Mouse (Mus musculus) hindbrain, embryonic 15.5 days (tissue): ENCODE measurements around the gene Gm47985. TPM values are rescaled to one million over a fixed set of nuclear protein-coding genes. Genes with fewer than 3 reads are reported as not detected.
"Not testable (repeated sequence)": the region's sequence is repeated elsewhere in the genome, so short reads cannot be mapped to it uniquely, and the experiment has no call there.

Source experiments
- ATAC-seq: fragments of 200-750 bp; cut with Nextera tagmentation; 2 replicates; pipeline ENCODE4 v1.8.0; 2017; ENCODE audit warnings: low read depth, moderate number of reproducible peaks, moderate TSS enrichment; ENCODE audit not compliant: low FRiP score
- H3K27ac ChIP-seq: fragments of 300-500 bp; sonication (generic); replicated peaks from 2 replicates; pipeline ENCODE4 v1.5.1; 2015; ENCODE audit warnings: mild to moderate bottlenecking, inconsistent platforms
- H3K27me3 ChIP-seq: fragments of 300-500 bp; sonication (generic); 2 replicates; pipeline ENCODE4 v1.6.1; 2015; ENCODE audit warnings: control low read depth, inconsistent platforms
- H3K36me3 ChIP-seq: fragments of 300-500 bp; sonication (generic); 2 replicates; pipeline ENCODE4 v1.6.1; 2015; ENCODE audit warnings: control low read depth, inconsistent platforms
- H3K4me1 ChIP-seq: fragments of 300-500 bp; sonication (generic); replicated peaks from 2 replicates; pipeline ENCODE4 v1.6.1; 2015; ENCODE audit warnings: control low read depth, inconsistent platforms
- H3K4me2 ChIP-seq: fragments of 300-500 bp; sonication (generic); 2 replicates; pipeline ENCODE4 v1.6.1; 2015; ENCODE audit warnings: moderate library complexity, mild to moderate bottlenecking, inconsistent platforms
- H3K4me3 ChIP-seq: fragments of 300-500 bp; sonication (generic); 2 replicates; pipeline ENCODE4 v1.5.1; 2015; ENCODE audit warnings: mild to moderate bottlenecking, inconsistent platforms
- H3K9ac ChIP-seq: fragments of 300-500 bp; sonication (generic); 2 replicates; pipeline ENCODE4 v1.6.1; 2015; ENCODE audit warnings: inconsistent platforms
- H3K9me3 ChIP-seq: fragments of 300-500 bp; sonication (generic); 2 replicates; pipeline ENCODE4 v1.6.1; 2016; ENCODE audit warnings: control low read depth, inconsistent platforms
- WGBS: fragments of 180-500 bp; shearing (Covaris S2); methylation state at CpG from one replicate; pipeline ENCODE4 v1.1.7; 2015; 5-methylcytosine and 5-hydroxymethylcytosine counted together
- polyA plus RNA-seq: library from polyadenylated mRNA; unstranded; fragments of >200 nt; fragmentation: Nextera tagmentation; extraction: Ambion mirVana; gene quantifications from 2 replicates; pipeline ENCODE4 v1.2.1, GENCODE M21; 2015

The Gm47985 gene
- polyA plus RNA-seq, 1 experiment from 2014 or later, result not detected

DNA sequence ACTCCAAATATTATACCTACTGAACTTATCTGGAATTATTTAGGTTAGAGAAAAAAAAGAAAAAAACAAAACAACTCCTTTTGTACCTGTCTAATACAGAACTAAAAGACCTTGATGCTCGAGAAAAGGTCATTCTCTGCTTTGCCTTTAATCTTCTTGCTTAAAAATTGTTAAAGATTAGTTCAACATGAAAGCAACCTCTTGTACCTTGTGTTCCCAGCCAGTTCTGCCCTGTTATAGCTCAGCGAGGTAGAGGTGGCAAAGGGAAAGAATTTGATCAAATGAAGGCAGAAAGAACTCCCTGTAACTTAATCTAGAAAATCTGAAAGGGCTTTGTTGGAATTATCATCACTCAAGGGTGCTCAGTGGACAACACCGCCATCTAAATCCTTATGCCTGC lies 3.8 kb downstream of the Gm47985 start:
- H3K27me3 ChIP-seq, H3K27ac ChIP-seq, H3K9me3 ChIP-seq, H3K9ac ChIP-seq, H3K4me2 ChIP-seq, H3K4me3 ChIP-seq, ATAC-seq, H3K36me3 ChIP-seq, H3K4me1 ChIP-seq: not testable (repeated sequence)
- WGBS, result 86% methylated on average over 3 of the region's 3 CpGs

DNA sequence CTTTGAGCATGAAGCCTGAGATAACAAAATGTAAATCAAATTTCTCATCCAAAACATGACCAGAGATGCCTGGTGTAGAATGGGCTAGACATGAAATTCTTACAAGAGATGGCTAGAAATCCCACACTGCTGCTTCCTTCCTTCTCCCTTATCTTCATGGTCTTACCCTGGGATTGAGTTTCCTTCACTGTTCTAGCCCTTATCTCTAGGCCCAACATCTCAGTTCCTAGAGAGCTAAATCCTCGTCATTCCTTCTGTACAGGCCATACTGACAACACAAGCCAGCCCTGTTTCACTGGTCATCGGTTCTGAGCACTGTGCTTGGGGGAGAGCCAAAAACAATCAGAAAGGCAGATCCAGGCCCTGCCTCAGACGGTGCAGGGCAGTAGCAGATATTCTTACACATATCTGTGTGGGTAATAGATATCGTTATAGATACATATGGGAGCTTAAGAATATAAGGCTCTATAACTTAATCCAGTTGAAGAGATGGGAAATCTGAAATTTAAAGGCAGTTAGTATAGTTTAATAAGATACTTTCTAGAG lies 4.6 kb downstream of the Gm47985 start:
- H3K4me3 ChIP-seq, ATAC-seq, H3K4me2 ChIP-seq, H3K9ac ChIP-seq, H3K9me3 ChIP-seq, H3K36me3 ChIP-seq, H3K27ac ChIP-seq, H3K4me1 ChIP-seq, H3K27me3 ChIP-seq: not testable (repeated sequence)
- 88% methylated on average over 4 of the region's 4 CpGs for WGBS

DNA sequence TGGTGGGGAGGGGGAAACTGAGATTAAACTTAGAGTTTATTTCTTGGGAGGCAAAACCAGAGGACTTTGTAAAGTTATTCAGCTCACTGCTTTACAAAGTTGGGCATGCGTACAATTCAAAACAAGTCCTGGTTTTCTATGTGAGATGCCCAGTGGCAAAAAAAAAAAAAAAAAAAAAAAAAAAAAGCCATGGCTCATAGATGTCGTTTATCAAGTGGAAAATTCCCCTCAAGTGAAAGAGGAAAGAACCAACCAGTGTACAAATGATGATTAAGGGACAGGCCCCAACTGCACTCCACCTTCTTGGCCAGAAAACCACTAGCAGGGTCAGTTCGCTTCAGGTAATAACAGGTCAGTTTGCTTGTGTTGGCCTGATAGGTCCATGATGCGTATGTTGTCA lies 6.1 kb downstream of the Gm47985 start:
- Histone ChIP-seq H3K4me1 (no peaks in the 10 kb centered on the region), H3K9ac (no peak overlapping the region), H3K9me3 (no peaks in the 10 kb centered on the region), H3K4me2 (no peak overlapping the region), H3K27ac (no peak overlapping the region), H3K36me3 (no peaks in the 10 kb centered on the region), H3K4me3 (no peak overlapping the region), H3K27me3 (no peaks in the 10 kb centered on the region)
- no peak for ATAC-seq
- WGBS, result 89% methylated on average over 4 of the region's 4 CpGs

DNA sequence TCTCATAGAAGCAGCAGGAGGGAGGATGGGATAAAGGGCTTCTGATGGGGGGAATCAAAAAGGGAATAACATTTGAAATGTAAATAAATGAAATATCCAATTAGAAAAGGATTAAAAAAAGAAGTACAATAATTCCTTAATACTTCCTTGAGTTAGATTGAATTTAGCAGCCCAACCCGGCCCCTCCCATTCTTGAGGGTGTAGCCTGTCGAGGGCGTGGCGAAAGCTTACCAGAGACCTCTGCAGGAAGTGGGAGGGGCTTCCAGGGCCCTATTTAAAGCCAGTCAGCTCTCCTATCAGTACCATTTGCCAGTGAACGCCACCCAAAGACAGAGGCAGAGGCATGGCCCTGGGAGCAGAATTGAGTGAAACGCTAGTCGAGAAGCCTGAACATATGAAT lies 9.7 kb downstream of the Gm47985 start, which contains the start of gene Gm8947:
TSS of gene Gm8947 (plus strand) at position 302 of the 400 bp plus-strand sequence.
- not testable (repeated sequence) for H3K4me2 ChIP-seq, H3K9ac ChIP-seq, ATAC-seq, H3K9me3 ChIP-seq, H3K36me3 ChIP-seq, H3K27me3 ChIP-seq, H3K4me1 ChIP-seq, H3K4me3 ChIP-seq, H3K27ac ChIP-seq
- WGBS, result 83% methylated on average over 1 of the region's 7 CpGs

DNA sequence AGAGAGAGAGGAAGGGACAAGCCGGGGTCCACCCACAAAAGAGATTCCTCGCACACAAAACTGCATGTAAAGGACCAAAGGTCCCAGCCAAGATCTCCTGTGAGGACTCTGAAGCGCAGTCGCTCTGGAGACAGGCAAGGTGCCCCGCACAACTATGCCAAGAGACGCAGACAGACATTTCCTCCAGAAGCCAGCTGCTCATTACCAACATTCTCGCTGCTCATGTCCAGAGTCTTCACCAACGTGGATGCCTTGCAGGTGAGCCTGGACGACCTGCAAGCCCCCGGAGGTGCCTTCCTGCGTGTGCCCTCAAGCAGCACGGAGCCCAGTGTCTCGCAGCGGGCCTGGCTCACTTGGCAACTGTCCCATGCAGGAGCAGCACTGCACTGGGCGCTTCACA lies 10.4 kb downstream of the Gm47985 start:
- H3K4me1 ChIP-seq, H3K36me3 ChIP-seq, H3K27ac ChIP-seq, H3K9me3 ChIP-seq, H3K4me3 ChIP-seq, H3K4me2 ChIP-seq, ATAC-seq, H3K27me3 ChIP-seq, H3K9ac ChIP-seq: not testable (repeated sequence)
- 94% methylated on average over 15 of the region's 15 CpGs for WGBS

DNA sequence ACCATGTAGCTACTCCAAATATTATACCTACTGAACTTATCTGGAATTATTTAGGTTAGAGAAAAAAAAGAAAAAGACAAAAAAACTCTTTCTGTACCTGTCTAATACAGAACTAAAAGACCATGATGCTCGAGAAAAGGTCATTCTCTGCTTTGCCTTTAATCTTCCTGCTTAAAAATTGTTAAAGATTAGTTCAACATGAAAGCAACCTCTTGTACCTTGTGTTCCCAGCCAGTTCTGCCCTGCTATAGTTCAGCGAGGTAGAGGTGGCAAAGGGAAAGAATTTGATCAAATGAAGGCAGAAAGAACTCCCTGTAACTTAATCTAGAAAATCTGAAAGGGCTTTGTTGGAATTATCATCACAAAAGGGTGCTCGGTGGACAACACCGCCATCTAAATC lies 13.6 kb downstream of the Gm47985 start:
- not testable (repeated sequence) for H3K4me2 ChIP-seq, H3K4me1 ChIP-seq, H3K9ac ChIP-seq, H3K4me3 ChIP-seq, H3K27ac ChIP-seq, H3K9me3 ChIP-seq, H3K36me3 ChIP-seq, ATAC-seq, H3K27me3 ChIP-seq
- WGBS, result 70% methylated on average over 4 of the region's 4 CpGs

DNA sequence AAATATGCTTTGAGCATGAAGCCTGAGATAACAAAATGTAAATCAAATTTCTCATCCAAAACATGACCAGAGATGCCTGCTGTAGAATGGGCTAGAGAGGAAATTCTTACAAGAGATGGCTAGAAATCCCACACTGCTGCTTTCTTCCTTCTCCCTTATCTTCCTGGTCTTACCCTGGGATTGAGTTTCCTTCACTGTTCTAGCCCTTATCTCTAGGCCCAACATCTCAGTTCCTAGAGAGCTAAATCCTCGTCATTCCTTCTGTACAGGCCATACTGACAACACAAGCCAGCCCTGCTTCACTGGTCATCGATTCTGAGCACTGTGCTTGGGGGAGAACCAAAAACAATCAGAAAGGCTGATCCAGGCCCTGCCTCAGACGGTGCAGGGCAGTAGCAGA lies 14.4 kb downstream of the Gm47985 start:
- H3K27ac ChIP-seq, H3K9me3 ChIP-seq, H3K9ac ChIP-seq, H3K27me3 ChIP-seq, H3K4me3 ChIP-seq, ATAC-seq, H3K36me3 ChIP-seq, H3K4me2 ChIP-seq, H3K4me1 ChIP-seq: not testable (repeated sequence)
- 90% methylated on average over 3 of the region's 3 CpGs for WGBS

DNA sequence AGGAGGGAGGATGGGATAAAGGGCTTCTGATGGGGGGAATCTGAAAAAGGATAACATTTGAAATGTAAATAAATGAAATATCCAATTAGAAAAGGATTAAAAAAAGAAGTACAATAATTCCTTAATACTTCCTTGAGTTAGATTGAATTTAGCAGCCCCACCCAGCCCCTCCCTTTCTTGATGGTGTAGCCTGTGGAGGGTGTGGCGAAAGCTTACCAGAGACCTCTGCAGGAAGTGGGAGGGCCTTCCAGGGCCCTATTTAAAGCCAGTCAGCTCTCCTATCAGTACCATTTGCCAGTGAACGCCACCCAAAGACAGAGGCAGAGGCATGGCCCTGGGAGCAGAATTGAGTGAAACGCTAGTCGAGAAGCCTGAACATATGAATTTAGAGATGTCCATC lies 15.8 kb downstream of the Gm47985 start, which contains the start of gene Gm47995:
TSS of gene Gm47995 (plus strand) at position 329 of the 400 bp plus-strand sequence.
- H3K4me3 ChIP-seq, H3K9me3 ChIP-seq, H3K36me3 ChIP-seq, H3K4me2 ChIP-seq, H3K9ac ChIP-seq, H3K4me1 ChIP-seq, H3K27ac ChIP-seq, ATAC-seq, H3K27me3 ChIP-seq: not testable (repeated sequence)
- WGBS, result 81% methylated on average over 2 of the region's 4 CpGs

DNA sequence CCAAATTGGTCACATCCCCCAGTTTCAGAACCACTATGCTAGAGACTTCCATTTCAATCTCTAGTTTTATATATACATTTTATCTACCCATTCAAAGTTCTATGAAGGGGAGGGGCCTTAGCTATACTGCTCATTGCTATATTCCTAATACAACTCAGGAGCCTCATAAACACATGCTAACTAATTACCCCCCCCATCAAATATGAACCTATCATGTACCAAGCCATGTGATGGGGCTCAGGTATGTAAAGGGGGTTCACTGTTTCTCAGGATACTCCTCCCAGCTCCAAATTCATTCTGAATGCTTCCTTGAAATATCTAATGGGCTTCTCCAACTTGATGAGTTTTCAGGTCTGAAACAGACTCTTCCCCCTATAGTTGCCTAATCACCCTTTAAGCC lies 18.3 kb downstream of the Gm47985 start:
- not testable (repeated sequence) for H3K4me1 ChIP-seq, H3K9ac ChIP-seq, H3K4me2 ChIP-seq, ATAC-seq, H3K27me3 ChIP-seq, H3K36me3 ChIP-seq, H3K9me3 ChIP-seq, H3K4me3 ChIP-seq, H3K27ac ChIP-seq

DNA sequence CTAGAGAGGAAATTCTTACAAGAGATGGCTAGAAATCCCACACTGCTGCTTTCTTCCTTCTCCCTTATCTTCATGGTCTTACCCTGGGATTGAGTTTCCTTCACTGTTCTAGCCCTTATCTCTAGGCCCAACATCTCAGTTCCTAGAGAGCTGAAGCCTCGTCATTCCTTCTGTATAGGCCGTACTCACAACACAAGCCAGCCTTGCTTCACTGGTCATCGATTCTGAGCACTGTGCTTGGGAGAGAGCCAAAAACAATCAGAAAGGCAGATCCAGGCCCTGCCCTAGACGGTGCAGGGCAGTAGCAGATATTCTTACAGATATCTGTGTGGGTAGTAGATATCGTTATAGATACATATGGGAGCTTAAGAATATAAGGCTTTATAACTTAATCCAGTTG lies 20.4 kb downstream of the Gm47985 start:
- not testable (repeated sequence) for H3K27me3 ChIP-seq, H3K9ac ChIP-seq, H3K4me2 ChIP-seq, H3K9me3 ChIP-seq, ATAC-seq, H3K4me1 ChIP-seq, H3K27ac ChIP-seq, H3K4me3 ChIP-seq, H3K36me3 ChIP-seq
- 71% methylated on average over 4 of the region's 5 CpGs for WGBS

DNA sequence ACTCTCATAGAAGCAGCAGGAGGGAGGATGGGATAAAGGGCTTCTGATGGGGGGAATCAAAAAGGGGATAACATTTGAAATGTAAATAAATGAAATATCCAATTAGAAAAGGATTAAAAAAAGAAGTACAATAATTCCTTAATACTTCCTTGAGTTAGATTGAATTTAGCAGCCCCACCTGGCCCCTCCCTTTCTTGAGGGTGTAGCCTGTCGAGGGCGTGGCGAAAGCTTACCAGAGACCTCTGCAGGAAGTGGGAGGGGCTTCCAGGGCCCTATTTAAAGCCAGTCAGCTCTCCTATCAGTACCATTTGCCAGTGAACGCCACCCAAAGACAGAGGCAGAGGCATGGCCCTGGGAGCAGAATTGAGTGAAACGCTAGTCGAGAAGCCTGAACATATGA lies 21.5 kb downstream of the Gm47985 start, which contains the start of gene 3110040M04Rik:
TSS of gene 3110040M04Rik (plus strand) at position 304 of the 400 bp plus-strand sequence.
- H3K4me1 ChIP-seq, H3K9ac ChIP-seq, H3K9me3 ChIP-seq, H3K4me3 ChIP-seq, ATAC-seq, H3K4me2 ChIP-seq, H3K27me3 ChIP-seq, H3K27ac ChIP-seq, H3K36me3 ChIP-seq: not testable (repeated sequence)
- WGBS, result no CpG with 5 or more reads among the region's 6 CpGs

DNA sequence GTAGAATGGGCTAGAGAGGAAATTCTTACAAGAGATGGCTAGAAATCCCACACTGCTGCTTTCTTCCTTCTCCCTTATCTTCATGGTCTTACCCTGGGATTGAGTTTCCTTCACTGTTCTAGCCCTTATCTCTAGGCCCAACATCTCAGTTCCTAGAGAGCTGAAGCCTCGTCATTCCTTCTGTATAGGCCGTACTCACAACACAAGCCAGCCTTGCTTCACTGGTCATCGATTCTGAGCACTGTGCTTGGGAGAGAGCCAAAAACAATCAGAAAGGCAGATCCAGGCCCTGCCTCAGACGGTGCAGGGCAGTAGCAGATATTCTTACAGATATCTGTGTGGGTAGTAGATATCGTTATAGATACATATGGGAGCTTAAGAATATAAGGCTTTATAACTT lies 26.2 kb downstream of the Gm47985 start:
- H3K4me3 ChIP-seq, H3K36me3 ChIP-seq, H3K27me3 ChIP-seq, ATAC-seq, H3K27ac ChIP-seq, H3K9ac ChIP-seq, H3K4me2 ChIP-seq, H3K9me3 ChIP-seq, H3K4me1 ChIP-seq: not testable (repeated sequence)
- 65% methylated on average over 3 of the region's 5 CpGs for WGBS

DNA sequence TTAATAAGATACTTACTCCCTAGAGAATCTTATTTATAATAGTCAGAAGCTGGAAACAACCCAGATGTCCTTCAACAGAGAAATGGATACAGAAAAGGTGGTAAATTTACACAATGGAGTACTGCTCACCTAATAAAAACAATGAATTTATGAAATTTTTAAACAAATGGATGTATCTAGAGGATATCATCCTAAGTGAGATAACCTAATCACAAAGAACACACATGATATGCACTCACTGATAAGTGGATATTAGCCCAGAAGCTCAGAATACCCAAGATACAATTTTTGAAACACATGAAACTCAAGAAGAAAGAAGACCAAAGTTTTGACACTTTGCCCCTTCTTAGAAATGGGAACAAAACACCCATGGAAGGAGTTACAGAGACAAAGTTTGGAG lies 26.6 kb downstream of the Gm47985 start:
- not testable (repeated sequence) for H3K4me2 ChIP-seq, H3K9me3 ChIP-seq, H3K27ac ChIP-seq, H3K36me3 ChIP-seq, ATAC-seq, H3K4me1 ChIP-seq, H3K4me3 ChIP-seq, H3K27me3 ChIP-seq, H3K9ac ChIP-seq
